Mouse (Mus musculus): Measurements from ENCODE around the gene D630045J12Rik. TPM values are rescaled to one million over a fixed set of nuclear protein-coding genes. Genes with fewer than 3 reads are reported as not detected.

D630045J12Rik gene
- 0.80 and 0.97 TPM in 2 replicates for polyA plus RNA-seq (2016; fragmentation: Nextera tagmentation; extraction: Ambion mirVana)

GRCm38 (mm10) chr6:38253736-38254641, at the start of gene D630045J12Rik:
D630045J12Rik (minus strand) TSS chr6:38254009.
- H3K4me3 ChIP-seq = peak within 1 kb of the TSS; percentile 69
- peak within 1 kb of the TSS; percentile 65 for H3K9ac ChIP-seq
- no peaks in the 10 kb centered on the region for H3K9me3 ChIP-seq (replicated peaks)
- no peaks in the 10 kb centered on the region for H3K36me3 ChIP-seq
- 0 out of 2 replicates have a peak within 1 kb of the TSS, but pooled peaks have one; percentile 7 for H3K27ac ChIP-seq
- H3K4me1 ChIP-seq = peaks cover 22% of the 10 kb centered on the region
- WGBS (ENCODE audit: insufficient replicate concordance) = under 1% methylated on average over 76 of the region's 118 CpGs
- H3K4me2 ChIP-seq = peak within 1 kb of the TSS; percentile 92
- peak; percentile 88 for ATAC-seq
- peaks cover 43% of the 10 kb centered on the region for H3K27me3 ChIP-seq (replicated peaks)

- H3K9me3 ChIP-seq (replicated peaks) = no peaks in the 10 kb centered on the region
- WGBS (ENCODE audit: insufficient replicate concordance) = under 1% methylated on average over 69 of the region's 70 CpGs
- peak; percentile 90 for ATAC-seq
Measured at GRCm38 (mm10) chr6:38298761-38299401, 45.1 kb upstream of the D630045J12Rik start, which contains the start of gene Zc3hav1l. Zc3hav1l (minus strand) TSS chr6:38299259.

GRCm38 (mm10) chr6:38298246-38298635, 44.4 kb upstream of the D630045J12Rik start:
- Histone ChIP-seq H3K9me3 (replicated peaks) (no peaks in the 10 kb centered on the region), H3K4me2 (peak overlapping the region; percentile 88), H3K27ac (peak overlapping the region; percentile 81), H3K27me3 (replicated peaks) (no peaks in the 10 kb centered on the region), H3K9ac (peak overlapping the region; percentile 81), H3K36me3 (peaks cover 44% of the 10 kb centered on the region), H3K4me1 (peaks cover 24% of the 10 kb centered on the region), H3K4me3 (peak overlapping the region; percentile 74)
- whole genome bisulfite sequencing (ENCODE audit: insufficient replicate concordance) = 1% methylated on average over 10 of the region's 10 CpGs
- ATAC-seq = peak; percentile 19; the same call in 1 of the 2 replicates

More at GRCm38 (mm10) chr6:38298761-38299401, 45.1 kb upstream of the D630045J12Rik start, which contains the start of gene Zc3hav1l:
- H3K27me3 ChIP-seq (replicated peaks) = no peaks in the 10 kb centered on the region
- H3K4me2 ChIP-seq = peak within 1 kb of the TSS; percentile 88
- H3K9ac ChIP-seq = peak within 1 kb of the TSS; percentile 81
- H3K4me1 ChIP-seq = peaks cover 24% of the 10 kb centered on the region
- peak within 1 kb of the TSS; percentile 81 for H3K27ac ChIP-seq
- peak within 1 kb of the TSS; percentile 74 for H3K4me3 ChIP-seq
- H3K36me3 ChIP-seq = peaks cover 43% of the 10 kb centered on the region

GRCm38 (mm10) chr6:38297580-38298245, 43.9 kb upstream of the D630045J12Rik start:
- peaks cover 24% of the 10 kb centered on the region for H3K4me1 ChIP-seq
- H3K27ac ChIP-seq = no peak overlapping the region
- ATAC-seq = no peak
- H3K27me3 ChIP-seq (replicated peaks) = no peaks in the 10 kb centered on the region
- WGBS (ENCODE audit: insufficient replicate concordance) = 41% methylated on average over 12 of the region's 12 CpGs
- peak overlapping the region; percentile 81; the same call in 1 of the 2 replicates for H3K9ac ChIP-seq
- H3K4me2 ChIP-seq = peak overlapping the region; percentile 88
- peak overlapping the region; percentile 74 for H3K4me3 ChIP-seq
- H3K9me3 ChIP-seq (replicated peaks) = no peaks in the 10 kb centered on the region
- H3K36me3 ChIP-seq = peaks cover 47% of the 10 kb centered on the region

- Histone ChIP-seq H3K4me1 (peaks cover 12% of the 10 kb centered on the region), H3K4me3 (no peak overlapping the region)
- 67% methylated on average over 3 of the region's 3 CpGs for WGBS (ENCODE audit: insufficient replicate concordance)
Measured at GRCm38 (mm10) chr6:38293708-38294107, 39.9 kb upstream of the D630045J12Rik start.

GRCm38 (mm10) chr6:38292871-38293646, 39.2 kb upstream of the D630045J12Rik start:
- 73% methylated on average over 11 of the region's 11 CpGs for whole genome bisulfite sequencing (ENCODE audit: insufficient replicate concordance)
- no peaks in the 10 kb centered on the region for H3K27me3 ChIP-seq (replicated peaks)
- ATAC-seq = no peak
- no peak overlapping the region for H3K4me3 ChIP-seq
- peaks cover 81% of the 10 kb centered on the region for H3K36me3 ChIP-seq
- no peaks in the 10 kb centered on the region for H3K9me3 ChIP-seq (replicated peaks)
- H3K27ac ChIP-seq = no peak overlapping the region
- H3K4me2 ChIP-seq = no peak overlapping the region
- H3K4me1 ChIP-seq = peaks cover 5% of the 10 kb centered on the region
- H3K9ac ChIP-seq = no peak overlapping the region

More at GRCm38 (mm10) chr6:38293708-38294107, 39.9 kb upstream of the D630045J12Rik start:
- Histone ChIP-seq H3K36me3 (peaks cover 81% of the 10 kb centered on the region), H3K27me3 (replicated peaks) (no peaks in the 10 kb centered on the region), H3K4me2 (no peak overlapping the region), H3K27ac (no peak overlapping the region), H3K9me3 (replicated peaks) (no peaks in the 10 kb centered on the region), H3K9ac (no peak overlapping the region)
- no peak for ATAC-seq

GRCm38 (mm10) chr6:38284422-38284821, 30.6 kb upstream of the D630045J12Rik start:
- ATAC-seq = no peak
- H3K9me3 ChIP-seq (replicated peaks) = peaks cover 15% of the 10 kb centered on the region
- H3K4me1 ChIP-seq = no peaks in the 10 kb centered on the region
- H3K27ac ChIP-seq = no peak overlapping the region
- H3K36me3 ChIP-seq = peaks cover 48% of the 10 kb centered on the region
- WGBS (ENCODE audit: insufficient replicate concordance) = 90% methylated on average over 19 of the region's 19 CpGs
- no peak overlapping the region for H3K4me2 ChIP-seq
- no peaks in the 10 kb centered on the region for H3K27me3 ChIP-seq (replicated peaks)
- no peak overlapping the region for H3K9ac ChIP-seq
- H3K4me3 ChIP-seq = no peak overlapping the region

- WGBS (ENCODE audit: insufficient replicate concordance) = 57% methylated on average over 7 of the region's 7 CpGs
- H3K36me3 ChIP-seq = no peaks in the 10 kb centered on the region
- no peak for ATAC-seq
- H3K27me3 ChIP-seq (replicated peaks) = no peaks in the 10 kb centered on the region
- no peak overlapping the region for H3K27ac ChIP-seq
- no peak overlapping the region for H3K9ac ChIP-seq
- H3K9me3 ChIP-seq (replicated peaks) = no peaks in the 10 kb centered on the region
- H3K4me2 ChIP-seq = no peak overlapping the region
- H3K4me1 ChIP-seq = no peaks in the 10 kb centered on the region
- H3K4me3 ChIP-seq = no peak overlapping the region
Measured at GRCm38 (mm10) chr6:38264466-38264865, 10.7 kb upstream of the D630045J12Rik start.

GRCm38 (mm10) chr6:38263393-38264159, 9.8 kb upstream of the D630045J12Rik start:
- no peaks in the 10 kb centered on the region for H3K4me1 ChIP-seq
- H3K4me2 ChIP-seq = no peak overlapping the region
- WGBS (ENCODE audit: insufficient replicate concordance) = 56% methylated on average over 5 of the region's 5 CpGs
- no peak overlapping the region for H3K27ac ChIP-seq
- H3K27me3 ChIP-seq (replicated peaks) = no peaks in the 10 kb centered on the region
- no peak overlapping the region for H3K9ac ChIP-seq
- no peak overlapping the region for H3K4me3 ChIP-seq
- ATAC-seq = no peak
- H3K9me3 ChIP-seq (replicated peaks) = no peaks in the 10 kb centered on the region
- no peaks in the 10 kb centered on the region for H3K36me3 ChIP-seq

- H3K36me3 ChIP-seq = no peaks in the 10 kb centered on the region
- no peak overlapping the region for H3K9ac ChIP-seq
- no peaks in the 10 kb centered on the region for H3K27me3 ChIP-seq (replicated peaks)
- no peak overlapping the region for H3K4me2 ChIP-seq
- no peaks in the 10 kb centered on the region for H3K9me3 ChIP-seq (replicated peaks)
- H3K4me3 ChIP-seq = no peak overlapping the region
- no peak for ATAC-seq
- no peak overlapping the region for H3K27ac ChIP-seq
- 60% methylated on average over 4 of the region's 4 CpGs for WGBS (ENCODE audit: insufficient replicate concordance)
- H3K4me1 ChIP-seq = no peaks in the 10 kb centered on the region
Measured at GRCm38 (mm10) chr6:38261877-38262276, 8.1 kb upstream of the D630045J12Rik start.
